Mouse (Mus musculus) midbrain, embryonic 14.5 days (tissue): ENCODE measurements at regions not wholly inside any gene's neighbourhood (a gene's known extent, or its start where the extent isn't known, plus 50 kb on each side); places are given as distances from the start of the nearest gene placed in this dataset.

ENCODE experiments used
- ATAC-seq: fragments of 200-750 bp; cut with Nextera tagmentation; 2 replicates; pipeline ENCODE4 v1.8.0; 2017; ENCODE audit warnings: moderate number of reproducible peaks, moderate library complexity; ENCODE audit not compliant: low FRiP score, low TSS enrichment
- DNase-seq: peaks from one replicate; pipeline ENCODE4 v3.0.0-alpha.2; 2015
- H3K27ac ChIP-seq: fragments of 300-500 bp; sonication (generic); replicated peaks from 2 replicates; pipeline ENCODE4 v1.5.1; 2014; ENCODE audit warnings: mild to moderate bottlenecking, low read depth, low read length, moderate library complexity
- H3K27me3 ChIP-seq: fragments of 300-500 bp; sonication (generic); 2 replicates; pipeline ENCODE4 v1.6.1; 2014; ENCODE audit warnings: low read length, control low read depth, mixed read lengths; ENCODE audit not compliant: control insufficient read depth, insufficient read depth
- H3K36me3 ChIP-seq: fragments of 300-500 bp; sonication (generic); 2 replicates; pipeline ENCODE4 v1.6.1; 2014; ENCODE audit warnings: low read length, control low read depth; ENCODE audit not compliant: control insufficient read depth, insufficient read depth
- H3K4me1 ChIP-seq: fragments of 300-500 bp; sonication (generic); 2 replicates; pipeline ENCODE4 v1.6.1; 2014; ENCODE audit warnings: mild to moderate bottlenecking, antibody characterized with exemption, low read length, control low read depth; ENCODE audit not compliant: control insufficient read depth, insufficient read depth
- H3K4me2 ChIP-seq: fragments of 300-500 bp; sonication (generic); 2 replicates; pipeline ENCODE4 v1.6.1; 2014; ENCODE audit warnings: mild to moderate bottlenecking, low read length, moderate library complexity
- H3K4me3 ChIP-seq: fragments of 300-500 bp; sonication (generic); replicated peaks from 2 replicates; pipeline ENCODE4 v1.5.1; 2014; ENCODE audit warnings: low read depth, low read length
- H3K9ac ChIP-seq: fragments of 300-500 bp; sonication (generic); replicated peaks from 2 replicates; pipeline ENCODE4 v1.6.1; 2014; ENCODE audit warnings: mild to moderate bottlenecking, low read length, moderate library complexity
- H3K9me3 ChIP-seq: fragments of 300-500 bp; sonication (generic); 2 replicates; pipeline ENCODE4 v1.6.1; 2016; ENCODE audit warnings: low read length, control low read depth, mixed read lengths; ENCODE audit not compliant: control insufficient read depth
- WGBS: fragments of 180-500 bp; shearing (Covaris S2); extraction: QIAGEN DNeasy Blood & Tissue Kit; methylation state at CpG from one replicate; pipeline ENCODE4 v1.1.7; 2014; 5-methylcytosine and 5-hydroxymethylcytosine counted together

DNA sequence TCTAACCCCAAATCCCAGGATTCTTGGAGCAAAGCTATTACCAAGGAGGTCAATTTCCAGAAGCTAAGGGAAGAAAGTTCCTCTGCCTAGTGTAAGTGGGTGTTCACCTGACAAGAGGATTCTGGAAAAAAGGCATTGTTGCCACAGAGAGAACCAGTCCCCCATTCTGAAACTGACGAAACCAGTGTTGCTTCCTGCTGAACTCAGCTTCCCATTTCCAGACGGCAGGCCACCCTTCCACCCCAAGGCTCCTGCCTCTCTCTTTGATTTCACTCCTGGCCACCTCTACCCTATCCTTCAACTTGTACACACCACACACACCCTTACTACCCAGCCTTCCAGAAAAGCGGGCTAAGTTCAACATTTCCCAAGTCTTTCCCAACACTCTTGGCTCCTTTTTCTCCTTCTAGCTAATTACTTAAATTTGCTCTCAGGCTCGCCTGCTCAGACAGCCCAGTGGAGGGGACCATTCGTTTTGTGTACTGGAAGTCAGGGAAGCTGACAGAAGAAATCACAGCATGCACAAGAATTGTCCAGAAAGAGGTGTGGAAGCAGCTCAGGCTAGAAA, 98.6 kb upstream of the Ldah start:
- WGBS = 78% methylated on average over 5 of the region's 5 CpGs
- Histone ChIP-seq H3K4me2 (no peak overlapping the region), H3K36me3 (no peaks in the 10 kb centered on the region), H3K27ac (no peak overlapping the region), H3K9ac (no peak overlapping the region), H3K4me1 (no peaks in the 10 kb centered on the region), H3K9me3 (no peaks in the 10 kb centered on the region), H3K4me3 (no peak overlapping the region), H3K27me3 (no peaks in the 10 kb centered on the region)
- no peak for DNase-seq
- ATAC-seq = no peak

DNA sequence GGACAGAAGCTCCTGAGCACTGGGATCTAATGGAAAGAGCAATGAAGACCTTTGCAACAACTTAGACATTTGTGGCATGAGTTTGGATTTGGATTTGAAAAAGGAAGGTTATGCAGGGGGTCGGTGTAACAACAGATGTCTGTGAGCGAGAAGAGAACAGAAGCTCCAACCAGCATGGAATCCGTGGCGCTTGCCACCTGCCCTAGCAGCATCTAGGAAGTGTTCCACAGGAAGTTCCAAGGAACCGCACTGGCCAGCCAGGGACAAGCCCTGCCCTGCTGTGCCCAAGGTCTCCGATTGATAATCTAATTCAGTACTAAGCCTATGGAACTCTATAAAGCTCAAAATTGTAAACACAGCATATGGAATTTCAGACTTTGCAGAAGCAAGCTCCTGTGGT, 98.0 kb upstream of the Ldah start:
- Histone ChIP-seq H3K4me1 (no peaks in the 10 kb centered on the region), H3K36me3 (no peaks in the 10 kb centered on the region), H3K27me3 (no peaks in the 10 kb centered on the region), H3K4me2 (no peak overlapping the region), H3K9me3 (no peaks in the 10 kb centered on the region), H3K9ac (no peak overlapping the region), H3K4me3 (no peak overlapping the region), H3K27ac (no peak overlapping the region)
- ATAC-seq (no peak), DNase-seq (no peak)
- WGBS = 83% methylated on average over 6 of the region's 6 CpGs

DNA sequence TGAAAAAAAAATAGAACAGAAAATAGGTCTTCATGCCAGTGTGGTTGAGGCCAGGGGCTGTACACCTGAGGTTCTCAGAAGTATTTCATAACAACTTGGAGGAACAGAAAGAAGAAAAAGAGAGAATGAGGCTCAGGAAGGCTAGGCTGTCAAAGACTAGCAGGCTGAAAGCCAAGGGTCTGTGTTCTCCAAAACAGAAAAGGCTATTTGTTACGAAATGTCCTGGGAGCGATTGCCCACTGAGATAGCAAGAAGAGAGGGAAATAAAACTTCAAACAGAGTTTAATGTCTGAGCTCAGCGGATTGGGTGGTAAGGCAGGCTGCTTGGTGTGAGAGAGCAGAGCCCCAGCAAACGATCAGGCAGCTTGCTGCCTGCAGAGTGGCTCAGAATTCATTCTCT, 97.6 kb upstream of the Ldah start:
- Histone ChIP-seq H3K27ac (no peak overlapping the region), H3K4me2 (no peak overlapping the region), H3K4me3 (no peak overlapping the region), H3K4me1 (no peaks in the 10 kb centered on the region), H3K9me3 (no peaks in the 10 kb centered on the region), H3K9ac (no peak overlapping the region), H3K36me3 (no peaks in the 10 kb centered on the region), H3K27me3 (no peaks in the 10 kb centered on the region)
- DNase-seq = no peak
- ATAC-seq = no peak
- 72% methylated on average over 4 of the region's 4 CpGs for WGBS

DNA sequence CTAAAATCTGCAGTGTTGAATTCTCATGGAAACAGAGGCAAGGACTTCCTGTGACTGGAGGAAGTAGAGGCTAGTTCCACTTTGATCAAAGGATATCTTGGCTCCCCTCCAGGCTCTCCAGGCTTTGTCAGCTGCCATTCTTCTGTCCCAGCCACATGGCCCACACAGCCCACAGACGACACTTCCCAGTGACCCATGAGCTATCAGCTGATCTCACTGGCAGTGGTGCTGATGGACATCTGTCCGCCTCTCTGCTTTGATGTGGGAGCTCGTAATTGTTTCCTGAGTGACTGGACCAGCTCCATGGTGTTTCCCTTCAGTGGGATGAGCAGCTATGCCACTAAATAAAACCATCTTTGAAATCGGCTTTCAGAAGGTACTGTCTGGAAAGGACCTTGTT, 96.4 kb upstream of the Ldah start:
- Histone ChIP-seq H3K27me3 (no peaks in the 10 kb centered on the region), H3K4me2 (no peak overlapping the region), H3K27ac (no peak overlapping the region), H3K9ac (no peak overlapping the region), H3K9me3 (no peaks in the 10 kb centered on the region), H3K4me3 (no peak overlapping the region), H3K4me1 (no peaks in the 10 kb centered on the region), H3K36me3 (no peaks in the 10 kb centered on the region)
- ATAC-seq = no peak
- 75% methylated on average over 4 of the region's 4 CpGs for WGBS
- DNase-seq = no peak

DNA sequence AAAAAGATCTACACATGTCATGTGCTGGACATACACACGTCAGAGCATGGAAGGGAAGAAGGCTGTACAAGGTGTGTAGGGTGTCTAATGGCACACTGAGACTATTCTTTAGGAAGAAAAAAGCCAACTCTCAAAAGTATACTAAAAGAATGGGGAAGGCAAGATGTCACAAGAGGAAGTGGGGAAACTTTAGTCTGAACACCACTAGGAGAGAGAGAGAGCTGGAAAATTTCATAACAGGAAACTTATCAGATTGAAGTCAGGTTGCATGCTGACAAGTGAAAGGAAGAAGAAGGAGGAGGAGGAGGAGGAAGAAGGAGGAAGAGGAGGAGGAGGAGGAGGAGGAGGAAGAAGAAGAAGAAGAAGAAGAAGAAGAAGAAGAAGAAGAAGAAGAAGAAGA, 52.3 kb upstream of the Ldah start:
- no peak overlapping the region for H3K27ac ChIP-seq
- 69% methylated on average over 1 of the region's 1 CpGs for WGBS
- H3K4me1 ChIP-seq = no peaks in the 10 kb centered on the region
- DNase-seq = no peak
- no peak overlapping the region for H3K9ac ChIP-seq
- no peaks in the 10 kb centered on the region for H3K36me3 ChIP-seq
- no peaks in the 10 kb centered on the region for H3K27me3 ChIP-seq
- no peak for ATAC-seq
- H3K4me3 ChIP-seq = no peak overlapping the region
- no peak overlapping the region for H3K4me2 ChIP-seq
- H3K9me3 ChIP-seq = no peaks in the 10 kb centered on the region
